Mouse (Mus musculus): ENCODE measurements around the gene Sat2.
"Not testable (repeated sequence)": the region's sequence is repeated elsewhere in the genome, so short reads cannot be mapped to it uniquely, and the experiment has no call there.

The Sat2 gene

GRCm38 (mm10) chr11:69600098-69600497, 21.7 kb upstream of the Sat2 start:
- peak; percentile 71 for DNase-seq (ENCODE audit: low read depth, low spot score)

- no peak for DNase-seq (ENCODE audit: low read depth, low spot score)
Observed at GRCm38 (mm10) chr11:69601768-69602167, 20.1 kb upstream of the Sat2 start.

GRCm38 (mm10) chr11:69603516-69603915, 18.3 kb upstream of the Sat2 start:
- DNase-seq (ENCODE audit: low read depth, low spot score), result no peak

- no peak for DNase-seq (ENCODE audit: low read depth, low spot score)
Observed at GRCm38 (mm10) chr11:69604347-69604746, 17.5 kb upstream of the Sat2 start.

- peak; percentile 26 for DNase-seq (ENCODE audit: low read depth, low spot score)
Observed at GRCm38 (mm10) chr11:69604795-69605664, 16.8 kb upstream of the Sat2 start.

GRCm38 (mm10) chr11:69605726-69606490, 15.9 kb upstream of the Sat2 start, which contains the start of gene Atp1b2:
Gene Atp1b2, minus strand, starts transcription at chr11:69605942.
- DNase-seq (ENCODE audit: low read depth, low spot score), result peak; percentile 92

- no peak for DNase-seq (ENCODE audit: low read depth, low spot score)
Observed at GRCm38 (mm10) chr11:69606491-69606795, 15.4 kb upstream of the Sat2 start.

- DNase-seq (ENCODE audit: low read depth, low spot score), result no peak
Observed at GRCm38 (mm10) chr11:69606832-69607231, 15.0 kb upstream of the Sat2 start.

- DNase-seq (ENCODE audit: low read depth, low spot score), result no peak
Observed at GRCm38 (mm10) chr11:69608525-69608924, 13.3 kb upstream of the Sat2 start.

- DNase-seq (ENCODE audit: low read depth, low spot score), result no peak
Observed at GRCm38 (mm10) chr11:69609416-69609815, 12.4 kb upstream of the Sat2 start.

- no peak for DNase-seq (ENCODE audit: low read depth, low spot score)
Observed at GRCm38 (mm10) chr11:69610899-69611298, 10.9 kb upstream of the Sat2 start.

- DNase-seq (ENCODE audit: low read depth, low spot score), result peak; percentile 89
Observed at GRCm38 (mm10) chr11:69613553-69614256, 8.1 kb upstream of the Sat2 start.

- DNase-seq (ENCODE audit: low read depth, low spot score), result peak; percentile 12
Observed at GRCm38 (mm10) chr11:69614257-69614588, 7.6 kb upstream of the Sat2 start.

- DNase-seq (ENCODE audit: low read depth, low spot score), result no peak
Observed at GRCm38 (mm10) chr11:69616781-69617180, 5.0 kb upstream of the Sat2 start.

- DNase-seq (ENCODE audit: low read depth, low spot score), result no peak
Observed at GRCm38 (mm10) chr11:69617805-69618204, 4.0 kb upstream of the Sat2 start, which contains the start of gene Shbg. Gene Shbg, minus strand, starts transcription at chr11:69617905.

GRCm38 (mm10) chr11:69620394-69621081, 1.3 kb upstream of the Sat2 start:
- DNase-seq (ENCODE audit: low read depth, low spot score), result no peak

GRCm38 (mm10) chr11:69622406-69622805, 582 bp downstream of the Sat2 start:
- DNase-seq (ENCODE audit: low read depth, low spot score), result no peak

GRCm38 (mm10) chr11:69623006-69623405, 1.2 kb downstream of the Sat2 start:
- peak; percentile 43 for DNase-seq (ENCODE audit: low read depth, low spot score)

GRCm38 (mm10) chr11:69624339-69624738, 2.5 kb downstream of the Sat2 start:
- DNase-seq (ENCODE audit: low read depth, low spot score), result not testable (repeated sequence)

GRCm38 (mm10) chr11:69628286-69628685, 6.5 kb downstream of the Sat2 start:
- DNase-seq (ENCODE audit: low read depth, low spot score), result peak; percentile 90

- DNase-seq (ENCODE audit: low read depth, low spot score), result peak; percentile 72
Observed at GRCm38 (mm10) chr11:69629802-69630201, 8.0 kb downstream of the Sat2 start.
